Mouse (Mus musculus) common myeloid progenitor, adult 5-6 weeks (primary cell): Measurements from ENCODE around the gene Tmem256. TPM values are rescaled to one million over a fixed set of nuclear protein-coding genes. Genes with fewer than 3 reads are reported as not detected.
"Not testable (repeated sequence)": the region's sequence is repeated elsewhere in the genome, so short reads cannot be mapped to it uniquely, and the experiment has no call there.

ENCODE experiments used
- ATAC-seq: replicated peaks from 2 replicates; pipeline ENCODE4 v1.8.0; 2016; ENCODE audit warnings: low read depth, mild to moderate bottlenecking, moderate TSS enrichment, inconsistent platforms; ENCODE audit not compliant: poor library complexity, severe bottlenecking
- total RNA-seq: library from RNA; stranded (forward); fragments of 200-1000, 187-1606 nt; gene quantifications from 2 replicates; pipeline ENCODE4 v1.2.3, GENCODE M21; 2017

The Tmem256 gene
- total RNA-seq, 1 experiment from 2014 or later = 258 TPM

DNA sequence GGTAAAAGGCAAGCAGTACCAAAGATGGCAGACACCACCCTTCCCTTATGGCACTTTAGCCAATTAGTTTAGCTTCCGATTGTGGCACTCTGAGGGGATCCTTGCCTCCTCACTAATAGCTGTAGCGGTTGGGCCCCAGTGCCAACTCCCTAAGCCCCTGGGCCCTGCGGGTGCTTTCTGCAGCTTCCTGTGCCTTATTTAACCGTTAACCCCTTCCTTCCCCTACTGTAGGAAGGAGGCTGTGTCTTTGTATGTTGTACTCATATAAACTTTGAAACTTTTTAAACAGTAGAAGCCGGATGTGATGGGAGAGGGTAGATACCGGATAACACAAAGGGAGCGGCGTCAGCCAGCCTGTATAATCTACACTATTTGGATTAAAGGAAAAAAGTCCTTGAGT is 12.4 kb downstream of the Tmem256 start:
- peak; percentile 41 for ATAC-seq

DNA sequence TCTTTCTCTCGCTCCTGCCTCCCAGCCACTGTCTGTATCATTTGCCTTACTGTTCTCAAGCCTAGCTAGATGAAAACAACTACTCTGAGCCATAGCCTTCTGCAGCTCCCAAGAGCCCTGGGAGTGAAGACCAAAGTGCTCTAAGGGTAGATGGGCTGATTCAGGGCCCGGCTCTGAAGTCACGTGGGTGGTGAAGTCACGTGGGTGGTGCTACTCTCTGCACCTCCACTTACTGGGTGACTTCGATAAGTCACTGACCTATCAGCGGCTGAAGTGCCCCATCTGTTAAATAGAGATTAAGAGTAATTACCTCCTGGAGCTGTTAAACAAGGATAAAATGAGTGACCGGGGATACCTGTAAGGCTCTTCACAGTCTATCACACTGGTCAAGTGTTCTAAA is 15.7 kb downstream of the Tmem256 start:
- peak; percentile 68 for ATAC-seq

DNA sequence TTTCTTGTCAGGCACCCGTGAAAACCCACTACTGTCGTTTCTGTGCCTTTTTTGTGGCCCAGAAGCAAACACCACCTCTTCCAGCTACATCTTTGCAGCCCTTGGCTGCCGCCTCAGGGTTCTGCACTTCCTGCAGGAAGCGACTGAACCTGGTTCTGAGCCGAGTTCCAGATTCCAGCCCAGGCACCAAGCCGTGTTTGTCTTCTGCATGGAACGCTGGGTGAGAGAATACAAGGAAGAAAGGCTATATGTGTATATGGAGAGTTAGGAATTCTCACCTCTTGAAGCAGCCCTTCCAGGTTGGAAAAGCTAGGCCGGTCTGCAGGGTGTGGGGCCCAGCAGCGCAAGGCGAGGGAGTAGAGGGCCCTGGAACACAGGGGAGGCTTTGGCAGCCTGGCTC is 16.4 kb downstream of the Tmem256 start:
- no peak for ATAC-seq

DNA sequence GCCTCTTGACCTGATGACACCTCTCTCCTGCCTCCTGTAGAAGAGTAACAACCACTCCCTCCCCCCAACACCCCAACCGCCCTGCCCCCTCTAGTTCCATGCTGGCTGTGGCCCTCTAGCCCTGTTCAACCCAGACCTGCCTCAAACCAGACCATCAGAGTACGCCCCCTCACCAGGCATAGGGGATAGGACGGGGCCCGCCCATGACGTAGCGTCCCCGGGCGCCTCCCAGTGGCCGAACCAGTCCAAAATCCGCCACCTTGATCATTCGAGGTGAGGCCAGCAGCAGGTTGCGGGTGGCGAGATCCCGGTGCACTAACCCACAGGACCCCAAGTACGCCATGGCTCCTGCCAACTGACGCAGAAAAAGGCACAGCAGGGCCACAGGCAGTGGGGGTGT is 17.0 kb downstream of the Tmem256 start:
- ATAC-seq = peak; percentile 30

DNA sequence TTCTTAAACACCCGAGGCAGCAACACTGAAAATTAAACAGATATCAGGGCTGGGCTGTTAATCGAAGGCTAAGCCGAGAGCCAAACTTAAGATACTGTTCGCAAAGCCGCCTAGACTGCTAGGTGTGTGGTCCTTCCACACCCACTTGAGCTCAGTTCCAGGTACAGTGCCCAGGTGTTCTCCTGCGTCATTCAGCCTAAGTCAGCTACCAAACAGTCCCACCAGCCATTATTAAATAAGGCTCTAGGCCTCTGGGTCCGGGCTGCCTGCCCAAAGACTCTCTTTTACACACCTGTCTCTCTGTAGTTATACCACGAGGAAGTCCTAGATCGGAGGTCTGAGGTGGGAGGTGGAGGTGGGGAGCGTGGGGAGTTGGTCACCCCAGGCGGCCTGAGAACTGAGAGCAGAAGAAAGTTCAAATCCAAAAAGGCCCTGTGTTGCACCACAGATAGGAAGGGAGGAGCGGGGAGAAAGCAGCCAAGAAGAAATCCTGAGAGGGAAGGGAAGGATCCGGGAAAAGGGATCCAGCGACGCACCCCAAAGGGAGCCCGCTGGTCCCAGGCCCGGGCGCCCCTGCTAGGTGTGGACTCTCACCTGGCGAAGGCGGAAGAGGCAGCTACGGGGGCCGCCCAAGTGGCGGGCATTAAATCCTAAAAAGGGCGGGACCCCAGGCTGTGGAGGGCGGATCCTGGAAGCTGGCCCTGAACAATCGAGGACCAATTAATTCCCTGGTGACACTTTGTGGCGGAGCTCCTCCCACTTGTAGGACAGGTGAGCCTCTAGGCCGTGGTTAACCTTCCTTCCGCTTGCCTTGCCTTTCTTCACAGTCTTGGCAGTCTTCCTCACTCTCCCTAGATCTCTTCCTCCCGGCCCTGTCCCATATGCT is 20.0 kb downstream of the Tmem256 start, which contains the start of gene Tnk1:
Tnk1 (minus strand) TSS at position 618 of the 886 bp plus-strand sequence.
- no peak for ATAC-seq

DNA sequence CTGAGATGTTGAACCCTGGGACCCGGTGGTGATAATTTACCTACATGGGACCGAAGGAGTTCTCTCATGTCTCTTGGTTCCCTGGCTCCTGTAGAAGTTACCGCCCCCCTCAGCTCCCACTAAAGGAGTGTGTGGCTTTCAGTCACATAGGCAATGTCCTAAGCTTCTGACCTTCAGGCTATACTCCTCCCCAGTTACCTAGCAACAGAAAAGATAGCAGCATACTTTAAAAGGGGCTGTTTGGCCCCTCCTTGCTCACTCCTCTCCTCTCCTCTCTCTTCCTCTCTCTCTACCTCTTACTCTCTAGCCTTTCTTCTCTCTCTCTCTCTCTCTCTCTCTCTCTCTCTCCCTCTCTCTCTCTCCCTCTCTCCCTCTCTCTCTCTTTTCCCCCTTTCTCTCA is 25.4 kb downstream of the Tmem256 start:
- not testable (repeated sequence) for ATAC-seq

DNA sequence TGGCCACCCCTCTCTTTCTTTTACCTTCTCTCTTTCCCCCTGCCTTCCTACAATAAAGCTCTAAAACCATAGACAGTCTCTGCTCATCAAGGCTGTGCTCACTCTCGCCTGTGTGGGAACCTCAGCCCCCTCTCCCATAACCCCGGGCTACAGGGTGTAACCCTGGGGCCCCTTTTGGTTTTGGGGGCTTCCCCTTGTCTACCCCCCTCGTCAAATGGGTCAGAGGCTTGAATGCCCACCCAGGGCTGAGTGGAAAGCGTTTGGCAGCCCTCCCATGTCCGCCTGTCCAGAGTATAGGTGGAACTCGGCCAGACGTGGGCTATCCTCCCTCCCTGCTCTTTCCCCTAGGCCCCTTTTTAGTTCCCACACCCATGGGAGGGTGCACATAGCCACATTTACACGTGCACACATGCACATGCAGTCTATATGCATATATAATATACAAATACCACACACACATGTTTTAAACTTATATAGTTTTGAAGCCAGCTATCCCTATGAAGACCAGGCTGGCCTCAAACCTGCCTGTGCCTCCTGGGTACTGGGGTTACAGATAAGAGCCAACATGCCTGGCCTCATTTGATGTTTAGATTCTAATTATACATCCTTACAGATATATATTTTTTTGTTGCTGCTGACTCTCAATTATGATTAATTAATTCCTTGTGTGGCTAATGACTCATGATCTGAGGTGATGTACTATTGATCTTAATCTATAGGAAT is 26.0 kb downstream of the Tmem256 start:
- ATAC-seq = no peak

DNA sequence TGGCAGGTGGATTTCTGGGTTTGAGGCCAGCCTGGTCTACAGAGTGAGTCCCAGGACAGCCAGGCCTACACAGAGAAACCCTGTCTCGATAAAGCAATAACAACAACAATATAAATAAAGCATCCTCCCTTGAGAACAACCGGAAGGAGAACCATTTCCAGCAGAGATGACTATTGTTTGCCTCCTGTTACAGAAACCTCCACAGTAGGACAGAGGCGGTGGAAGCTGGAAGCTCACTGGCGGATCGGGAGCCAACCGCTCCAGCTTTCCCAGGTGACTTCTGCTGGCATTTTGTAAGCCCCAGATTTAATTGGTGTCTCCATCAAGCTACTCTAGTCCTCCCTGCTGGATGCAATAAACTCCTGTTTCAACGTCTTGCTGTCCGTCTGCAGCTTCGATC is 27.2 kb downstream of the Tmem256 start:
- no peak for ATAC-seq

DNA sequence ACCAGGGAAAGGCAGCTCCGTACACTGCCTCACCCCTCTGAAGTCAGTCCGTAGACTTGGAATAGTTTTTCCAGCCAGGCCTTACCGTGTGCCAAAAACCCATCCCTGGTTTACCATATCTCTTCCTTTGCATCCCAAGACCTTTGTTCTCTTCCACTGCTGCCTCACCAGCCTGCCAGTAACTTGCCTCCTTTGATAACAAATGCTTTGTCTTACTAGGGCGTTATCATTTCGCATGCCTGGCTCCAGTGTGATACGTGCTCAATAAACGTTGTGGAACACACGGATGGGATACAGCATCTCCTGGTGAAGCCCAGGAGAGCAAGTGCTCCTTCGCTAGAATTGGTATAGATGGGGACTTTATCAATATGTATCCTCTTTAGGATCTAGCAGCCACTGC is 29.0 kb downstream of the Tmem256 start:
- no peak for ATAC-seq

DNA sequence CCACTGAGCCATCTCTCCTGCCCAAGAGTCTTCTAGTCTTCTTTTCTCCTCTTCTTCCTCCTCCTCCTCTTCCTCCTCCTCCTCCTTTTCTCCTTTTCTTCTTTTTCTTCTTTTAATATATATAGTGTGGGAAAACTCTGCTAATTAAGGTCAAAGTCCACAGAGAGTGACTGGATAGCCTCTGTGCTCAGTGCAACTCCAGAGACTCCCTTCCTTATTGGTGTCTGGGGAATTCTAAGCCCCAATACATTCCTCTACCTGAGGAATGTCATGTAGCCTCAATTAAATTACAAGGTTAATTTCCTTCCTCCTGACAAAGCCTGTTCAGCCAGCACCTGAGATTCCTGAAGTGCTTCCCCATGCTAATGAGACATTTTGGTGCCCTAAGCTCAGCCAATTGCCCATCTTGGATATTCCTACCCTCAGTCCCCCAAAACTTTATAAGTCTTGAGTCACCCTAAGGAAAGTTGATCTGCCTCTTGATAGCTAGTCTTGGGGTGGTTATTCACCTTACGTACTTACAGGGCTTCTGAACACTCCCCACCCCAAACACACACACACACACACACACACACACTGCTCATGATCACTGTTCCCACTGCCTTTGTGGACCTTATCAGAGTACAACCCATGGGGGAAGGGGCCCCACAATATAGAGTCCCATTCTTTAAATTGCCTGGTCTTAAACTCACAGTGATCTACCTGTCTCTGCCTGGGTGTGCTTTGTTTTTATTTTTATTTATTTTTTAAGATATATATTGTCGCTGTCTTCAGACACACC is 32.2 kb downstream of the Tmem256 start:
- ATAC-seq = no peak

DNA sequence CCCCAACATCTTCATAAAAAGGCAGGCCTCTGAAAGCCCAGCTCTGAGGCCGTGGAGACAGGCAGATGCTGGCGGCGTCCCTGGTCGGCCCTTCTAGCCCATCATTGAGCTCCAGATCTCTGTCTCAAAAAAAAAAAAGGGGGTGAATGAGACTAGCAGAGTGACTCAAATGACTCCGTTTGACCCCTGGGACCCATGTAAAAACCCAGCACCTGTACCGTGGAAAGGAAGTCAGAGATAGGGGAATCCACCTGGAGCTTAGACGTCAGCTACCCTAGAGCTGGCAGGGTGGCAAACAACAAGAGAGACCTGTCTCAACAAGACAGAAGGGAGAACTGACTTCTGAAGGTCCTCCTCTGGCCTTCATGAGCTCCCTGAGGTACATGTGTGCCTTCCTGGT is 33.5 kb downstream of the Tmem256 start:
- no peak for ATAC-seq

DNA sequence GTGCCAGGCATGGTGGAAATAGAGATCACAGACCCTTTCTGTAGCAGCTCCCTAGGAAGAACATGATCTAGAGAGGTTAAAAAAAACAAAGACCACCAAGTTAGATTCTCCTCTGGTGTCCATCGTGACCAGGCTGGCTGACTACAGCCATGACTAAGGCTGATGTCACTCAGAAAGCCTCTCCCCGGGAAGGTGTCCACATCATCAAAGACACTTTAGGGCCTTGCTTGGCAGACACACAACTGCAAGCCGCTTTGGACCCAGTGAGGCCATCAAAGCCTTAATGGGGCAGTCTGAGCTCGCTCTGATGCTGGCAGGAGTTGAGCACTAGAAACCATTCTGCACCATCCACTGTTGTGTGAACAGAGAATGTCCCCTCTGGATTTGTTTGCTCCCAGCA is 34.1 kb downstream of the Tmem256 start:
- ATAC-seq = no peak

DNA sequence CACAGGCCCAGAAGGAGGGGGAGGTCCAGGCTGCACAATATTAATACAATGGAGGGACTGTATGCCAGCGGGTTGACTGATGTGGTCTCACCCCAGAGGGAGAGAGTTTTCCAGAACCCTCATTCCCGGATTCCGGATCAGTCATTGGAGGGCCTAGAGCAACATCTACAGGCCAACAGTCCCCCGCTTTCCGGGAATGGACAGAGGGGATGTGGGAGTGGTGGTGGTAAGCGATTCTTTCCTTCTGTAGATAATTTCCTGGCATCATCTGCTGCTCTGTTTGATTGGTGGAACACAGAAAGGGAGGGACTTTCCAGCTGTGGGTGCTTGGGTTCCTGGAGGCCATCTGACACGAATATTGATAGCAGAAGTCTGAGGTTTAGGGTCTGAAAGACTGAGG is 37.9 kb downstream of the Tmem256 start:
- ATAC-seq = peak; percentile 10; the same call in 1 of the 2 replicates

DNA sequence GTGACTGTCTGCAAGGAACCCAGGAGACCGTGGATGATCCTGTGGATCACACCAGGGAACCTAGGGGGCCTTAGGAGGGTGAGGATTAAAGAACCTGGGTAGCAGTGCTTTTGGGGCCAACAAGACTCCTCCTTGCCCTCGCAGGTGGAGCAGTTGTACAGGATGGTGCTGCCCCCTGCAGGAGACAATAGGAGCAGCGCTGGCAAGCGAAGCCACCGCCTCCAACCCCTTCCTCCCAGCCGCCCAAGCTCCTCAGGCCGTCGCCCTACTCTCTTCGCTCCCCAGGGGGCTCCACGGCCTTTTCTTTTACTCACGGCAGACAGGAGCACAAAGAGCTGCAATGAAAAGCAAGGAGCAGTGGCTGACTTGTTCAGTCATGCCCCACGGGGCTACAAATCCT is 38.6 kb downstream of the Tmem256 start:
- ATAC-seq = peak; percentile 76

DNA sequence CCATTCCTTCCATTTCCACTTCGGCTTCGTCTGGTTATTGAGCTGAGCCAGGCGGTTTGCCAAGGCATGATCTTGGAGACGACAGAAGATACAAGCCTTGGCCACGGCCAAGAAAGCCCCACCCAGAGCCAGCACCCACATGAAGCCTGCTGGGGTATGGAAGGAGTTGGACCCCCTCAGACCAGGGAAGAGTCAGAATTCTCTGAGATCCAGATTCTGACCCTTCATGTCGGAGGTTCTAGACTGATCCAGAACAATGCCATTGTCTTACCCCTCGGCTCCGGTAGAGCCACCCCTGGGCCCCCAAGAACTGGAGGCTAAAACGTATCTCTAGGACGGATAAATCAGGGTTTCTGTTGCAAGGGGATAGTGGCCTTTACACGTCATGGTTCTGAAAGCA is 39.6 kb downstream of the Tmem256 start, which contains the start of gene Tmem95:
Tmem95 (minus strand) TSS at position 141 of the 400 bp plus-strand sequence.
- ATAC-seq = no peak

DNA sequence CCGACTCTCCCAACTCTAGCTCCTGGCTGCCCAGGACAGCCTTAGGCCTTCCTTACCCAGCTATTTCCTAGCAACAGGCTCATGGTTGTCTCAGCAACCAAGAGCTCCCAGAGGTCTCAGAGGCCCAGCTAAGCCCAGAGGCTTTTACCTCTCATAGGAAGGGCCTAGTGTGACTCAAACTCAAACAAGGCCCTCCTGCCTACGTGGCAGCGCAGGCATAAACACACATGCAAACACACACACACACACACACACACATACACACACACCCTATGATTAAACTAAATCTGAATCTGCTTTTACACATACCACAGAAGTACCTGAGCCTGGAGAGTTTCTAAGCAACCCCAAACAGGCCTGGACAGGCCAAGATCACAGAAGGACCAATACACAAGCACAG is 40.1 kb downstream of the Tmem256 start:
- ATAC-seq = no peak

DNA sequence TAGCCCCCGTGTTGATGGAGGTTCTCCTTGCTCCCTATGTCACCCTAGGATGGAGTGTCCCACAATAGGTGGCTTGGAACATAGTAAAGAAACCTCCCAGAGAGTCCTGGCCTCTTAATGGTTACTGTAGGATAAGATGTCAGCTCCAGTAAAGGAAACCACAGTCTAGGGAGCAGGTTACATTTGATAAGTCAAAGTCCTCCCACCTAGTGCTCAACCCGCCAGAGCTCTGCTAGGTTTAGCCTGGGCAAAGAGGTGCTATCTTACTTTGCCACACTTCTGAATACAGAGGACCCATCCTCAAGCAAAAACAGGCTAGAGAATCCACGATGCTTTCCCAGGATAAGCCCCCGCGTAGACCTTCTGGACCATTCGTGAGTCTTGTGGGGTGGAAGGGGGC is 40.6 kb downstream of the Tmem256 start:
- ATAC-seq = no peak

DNA sequence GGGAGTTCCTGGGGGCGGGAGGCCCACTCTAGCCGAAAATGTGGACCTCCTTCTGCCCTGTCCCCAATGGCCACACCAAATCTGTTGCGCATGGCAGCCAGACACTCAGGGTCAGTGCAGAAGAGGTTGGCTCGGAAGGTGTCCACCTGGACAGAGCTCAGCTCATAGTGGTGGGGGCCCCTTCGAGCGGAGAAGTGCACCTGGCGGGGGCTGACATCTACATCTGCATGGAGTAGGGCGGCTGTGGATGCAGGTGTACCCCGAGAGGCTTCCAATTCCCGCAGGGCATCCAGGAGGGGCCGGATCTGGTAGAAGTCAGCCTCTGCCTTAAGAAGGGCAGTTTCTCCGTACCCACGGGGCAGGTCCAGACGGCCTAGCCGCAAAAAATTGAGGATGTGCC is 41.4 kb downstream of the Tmem256 start:
- no peak for ATAC-seq

DNA sequence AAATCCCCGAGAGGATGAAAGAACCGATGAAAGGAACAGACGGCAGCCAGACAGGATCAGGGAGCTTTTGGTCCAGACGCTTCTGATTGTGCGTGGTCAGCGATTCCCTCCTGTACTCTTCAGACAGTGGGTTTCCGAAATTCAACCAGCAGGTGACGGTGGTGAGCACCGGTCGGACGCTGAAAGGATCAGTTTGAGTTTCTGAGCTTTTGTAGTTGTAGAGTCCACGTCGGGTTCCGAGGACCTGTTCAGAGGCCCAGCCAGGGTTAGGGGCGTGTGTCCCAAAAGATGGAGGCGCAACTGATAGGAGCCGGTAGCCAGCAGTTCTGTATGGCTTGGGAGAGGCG is 42.2 kb downstream of the Tmem256 start:
- ATAC-seq = peak; percentile 23

DNA sequence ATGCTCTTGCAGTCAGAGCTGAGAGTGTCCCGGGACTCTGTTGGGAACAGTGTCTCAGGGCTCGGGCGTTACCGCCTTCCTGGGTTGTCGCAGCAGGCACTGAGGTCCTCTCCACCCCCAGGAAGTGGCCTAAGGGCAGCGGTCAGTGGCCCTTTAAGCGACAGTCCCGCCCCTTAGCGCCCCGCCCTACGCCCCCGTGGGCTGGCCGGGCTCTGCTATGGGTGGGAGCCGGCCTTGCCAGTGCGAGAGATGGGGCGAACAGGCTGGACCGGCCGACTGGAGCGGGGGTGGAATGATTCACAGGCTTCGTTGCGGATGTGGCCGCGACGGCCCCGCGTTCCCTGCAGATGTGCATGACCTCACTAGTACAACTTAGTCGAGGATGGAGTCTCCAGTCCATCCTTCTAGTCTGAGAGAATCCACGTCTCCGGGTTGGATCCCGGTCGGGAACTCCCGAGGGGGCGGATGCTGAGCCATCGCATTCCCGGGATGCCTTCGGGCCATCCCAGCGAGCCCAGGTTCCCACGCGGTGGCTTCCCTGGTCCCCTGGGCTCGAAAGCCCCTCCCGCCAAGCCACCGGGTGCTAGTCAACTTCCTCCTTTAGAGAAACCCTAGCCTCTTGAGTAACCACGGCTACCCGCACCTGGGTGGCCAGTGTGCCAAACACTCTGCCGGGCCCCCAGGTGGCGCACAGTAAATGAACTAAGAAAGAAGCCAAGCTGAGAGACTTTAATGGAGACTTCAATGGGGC is 42.7 kb downstream of the Tmem256 start, which contains the start of gene Kctd11:
Kctd11 (minus strand) TSS at position 554 of the 751 bp plus-strand sequence.
- peak; percentile 54 for ATAC-seq
